Mouse (Mus musculus) thymus, adult 2 months (tissue): Measurements from ENCODE around the gene Ppp2r5c.

ENCODE experiments used
- CTCF ChIP-seq: fragments of 200-500 bp; IDR thresholded peaks from 2 replicates; pipeline ENCODE4 v1.5.1; 2012; ENCODE audit warnings: mild to moderate bottlenecking, control low read depth, low read length, moderate library complexity, borderline replicate concordance; ENCODE audit not compliant: control insufficient read depth, poor library complexity, insufficient read depth; ENCODE audit errors: extremely low read depth
- POLR2A ChIP-seq: fragments of 200-500 bp; IDR thresholded peaks from 2 replicates; pipeline ENCODE4 v1.6.1; 2012; ENCODE audit warnings: mild to moderate bottlenecking, low read length, control low read depth, moderate library complexity; ENCODE audit not compliant: control insufficient read depth, poor library complexity, insufficient read depth; ENCODE audit errors: extremely low read depth

GRCm38 (mm10) chr12:110437367-110437703, 9.6 kb upstream of the Ppp2r5c start:
- TF ChIP-seq CTCF, result 0 out of 2 replicates have a peak, but pooled peaks have one; percentile 24
- TF ChIP-seq POLR2A, result no peak
